Mouse (Mus musculus): ENCODE measurements around the gene Fbln2. TPM values are rescaled to one million over a fixed set of nuclear protein-coding genes. Genes with fewer than 3 reads are reported as not detected.
A peak's percentile ranks its signal among the peaks of the same experiment; 100 is the strongest.

The Fbln2 gene
- polyA plus RNA-seq, 1 experiment from 2014 or later = 28.7 TPM

DNA sequence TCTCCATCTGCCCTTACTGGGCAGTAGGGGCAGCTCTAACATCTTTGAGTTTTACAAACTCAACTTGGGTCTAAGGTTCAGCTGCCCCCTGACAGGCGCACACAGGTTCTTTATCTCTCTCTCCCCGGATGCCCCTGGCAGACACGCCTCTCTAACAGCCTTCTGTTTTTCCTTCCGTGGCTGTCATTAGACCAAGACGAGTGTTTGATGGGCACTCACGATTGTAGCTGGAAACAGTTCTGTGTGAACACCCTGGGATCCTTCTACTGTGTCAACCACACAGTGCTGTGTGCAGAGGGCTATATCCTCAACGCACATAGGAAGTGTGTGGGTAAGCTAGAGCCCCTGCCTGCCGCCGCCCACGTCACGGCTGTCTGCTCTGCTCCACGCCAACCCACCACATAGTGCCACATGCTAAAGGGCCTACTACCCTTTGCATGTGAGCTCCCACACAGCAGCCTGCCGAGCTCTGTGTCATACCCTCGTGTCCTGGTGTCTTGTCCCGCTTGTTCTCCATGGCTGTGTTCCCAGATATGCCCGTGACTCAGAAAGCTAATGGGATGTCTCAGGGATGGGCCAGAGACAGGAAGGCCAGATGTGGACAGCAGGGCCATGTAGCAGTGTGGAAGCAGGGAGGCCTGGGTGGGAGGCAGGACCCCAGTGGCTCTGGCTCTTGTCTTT is 47.3 kb downstream of the Fbln2 start:
- H3K4me3 ChIP-seq = no peak overlapping the region
- H3K27ac ChIP-seq (replicated peaks) = no peak overlapping the region
- H3K9ac ChIP-seq = no peak overlapping the region
- H3K4me2 ChIP-seq = no peak overlapping the region
- no peak for ATAC-seq (ENCODE audit: low FRiP score, low read depth)
- H3K4me1 ChIP-seq (replicated peaks) = peaks cover 6% of the 10 kb centered on the region
- H3K36me3 ChIP-seq = no peaks in the 10 kb centered on the region
- H3K9me3 ChIP-seq = no peaks in the 10 kb centered on the region
- no peaks in the 10 kb centered on the region for H3K27me3 ChIP-seq
- 79% methylated on average over 16 of the region's 16 CpGs for WGBS

GRCm38 (mm10) chr6:91260347-91260986 is 48.2 kb downstream of the Fbln2 start:
- no peak overlapping the region for H3K27ac ChIP-seq (replicated peaks)
- no peak for ATAC-seq (ENCODE audit: low FRiP score, low read depth)
- peaks cover 8% of the 10 kb centered on the region for H3K4me1 ChIP-seq (replicated peaks)
- no peak overlapping the region for H3K4me3 ChIP-seq
- 85% methylated on average over 8 of the region's 8 CpGs for WGBS
- H3K9ac ChIP-seq = no peak overlapping the region
- no peaks in the 10 kb centered on the region for H3K27me3 ChIP-seq
- H3K9me3 ChIP-seq = no peaks in the 10 kb centered on the region
- no peak overlapping the region for H3K4me2 ChIP-seq
- no peaks in the 10 kb centered on the region for H3K36me3 ChIP-seq

GRCm38 (mm10) chr6:91260987-91261367 is 48.7 kb downstream of the Fbln2 start:
- no peak for ATAC-seq (ENCODE audit: low FRiP score, low read depth)
- Histone ChIP-seq H3K9ac (no peak overlapping the region), H3K27ac (replicated peaks) (no peak overlapping the region)

DNA sequence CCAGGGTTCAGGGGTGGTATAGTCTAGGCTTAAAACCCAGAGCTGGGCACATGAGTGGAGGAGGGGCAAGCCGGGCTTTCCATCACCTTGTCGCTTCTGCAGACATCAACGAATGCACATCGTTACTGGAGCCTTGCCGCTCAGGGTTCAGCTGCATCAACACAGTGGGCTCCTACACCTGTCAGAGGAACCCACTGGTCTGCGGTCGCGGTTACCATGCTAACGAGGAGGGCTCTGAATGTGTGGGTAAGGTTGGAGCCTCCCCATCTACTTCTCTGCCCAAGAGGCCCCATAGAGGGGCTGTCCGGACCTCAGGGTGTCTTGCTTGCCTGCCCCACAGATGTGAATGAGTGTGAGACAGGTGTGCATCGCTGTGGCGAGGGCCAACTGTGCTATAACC is 53.4 kb downstream of the Fbln2 start:
- Histone ChIP-seq H3K9ac (no peak overlapping the region), H3K4me3 (no peak overlapping the region), H3K9me3 (no peaks in the 10 kb centered on the region), H3K4me2 (no peak overlapping the region), H3K27me3 (no peaks in the 10 kb centered on the region), H3K4me1 (replicated peaks) (peaks cover 15% of the 10 kb centered on the region), H3K27ac (replicated peaks) (no peak overlapping the region), H3K36me3 (no peaks in the 10 kb centered on the region)
- WGBS = 72% methylated on average over 12 of the region's 12 CpGs
- no peak for ATAC-seq (ENCODE audit: low FRiP score, low read depth)

More at GRCm38 (mm10) chr6:91260987-91261367, 48.7 kb downstream of the Fbln2 start:
- no peaks in the 10 kb centered on the region for H3K9me3 ChIP-seq
- WGBS = 34% methylated on average over 3 of the region's 3 CpGs
- no peaks in the 10 kb centered on the region for H3K27me3 ChIP-seq
- no peak overlapping the region for H3K4me3 ChIP-seq
- peaks cover 13% of the 10 kb centered on the region for H3K4me1 ChIP-seq (replicated peaks)
- H3K36me3 ChIP-seq = no peaks in the 10 kb centered on the region
- H3K4me2 ChIP-seq = no peak overlapping the region

- 69% methylated on average over 1 of the region's 1 CpGs for WGBS
- no peaks in the 10 kb centered on the region for H3K36me3 ChIP-seq
- no peaks in the 10 kb centered on the region for H3K27me3 ChIP-seq
- H3K9me3 ChIP-seq = no peaks in the 10 kb centered on the region
- no peak overlapping the region for H3K9ac ChIP-seq
- H3K4me2 ChIP-seq = no peak overlapping the region
- ATAC-seq (ENCODE audit: low FRiP score, low read depth) = peak; percentile 15; the same call in 1 of the 2 replicates
- peaks cover 8% of the 10 kb centered on the region; the same call in 1 of the 2 replicates for H3K4me1 ChIP-seq (replicated peaks)
- H3K27ac ChIP-seq (replicated peaks) = no peak overlapping the region
- H3K4me3 ChIP-seq = no peak overlapping the region
Measured at GRCm38 (mm10) chr6:91266647-91267046, 54.4 kb downstream of the Fbln2 start.

- Histone ChIP-seq H3K4me2 (no peak overlapping the region), H3K9me3 (no peaks in the 10 kb centered on the region), H3K27ac (replicated peaks) (no peak overlapping the region), H3K4me1 (replicated peaks) (peaks cover 8% of the 10 kb centered on the region; the same call in 1 of the 2 replicates), H3K27me3 (no peaks in the 10 kb centered on the region), H3K9ac (no peak overlapping the region), H3K4me3 (no peak overlapping the region), H3K36me3 (no peaks in the 10 kb centered on the region)
- ATAC-seq (ENCODE audit: low FRiP score, low read depth) = no peak
- 47% methylated on average over 9 of the region's 9 CpGs for WGBS
Measured at GRCm38 (mm10) chr6:91268318-91268717, 56.1 kb downstream of the Fbln2 start.

GRCm38 (mm10) chr6:91277549-91277948 is 65.3 kb downstream of the Fbln2 start:
- ATAC-seq (ENCODE audit: low FRiP score, low read depth) = peak; percentile 31; the same call in 1 of the 2 replicates
- WGBS = under 1% methylated on average over 7 of the region's 7 CpGs
- no peak overlapping the region for H3K27ac ChIP-seq (replicated peaks)
- no peak overlapping the region for H3K4me2 ChIP-seq
- peaks cover 2% of the 10 kb centered on the region; the same call in 1 of the 2 replicates for H3K4me1 ChIP-seq (replicated peaks)
- H3K4me3 ChIP-seq = no peak overlapping the region
- H3K9me3 ChIP-seq = no peaks in the 10 kb centered on the region
- no peaks in the 10 kb centered on the region for H3K36me3 ChIP-seq
- no peak overlapping the region for H3K9ac ChIP-seq
- H3K27me3 ChIP-seq = no peaks in the 10 kb centered on the region

- Histone ChIP-seq H3K4me3 (no peak overlapping the region), H3K4me1 (replicated peaks) (peaks cover 2% of the 10 kb centered on the region; the same call in 1 of the 2 replicates), H3K27me3 (no peaks in the 10 kb centered on the region), H3K4me2 (no peak overlapping the region), H3K27ac (replicated peaks) (no peak overlapping the region), H3K9me3 (no peaks in the 10 kb centered on the region), H3K9ac (no peak overlapping the region), H3K36me3 (no peaks in the 10 kb centered on the region)
- WGBS = 0% methylated on average over 1 of the region's 1 CpGs
- no peak for ATAC-seq (ENCODE audit: low FRiP score, low read depth)
Measured at GRCm38 (mm10) chr6:91278302-91278701, 66.0 kb downstream of the Fbln2 start.

DNA sequence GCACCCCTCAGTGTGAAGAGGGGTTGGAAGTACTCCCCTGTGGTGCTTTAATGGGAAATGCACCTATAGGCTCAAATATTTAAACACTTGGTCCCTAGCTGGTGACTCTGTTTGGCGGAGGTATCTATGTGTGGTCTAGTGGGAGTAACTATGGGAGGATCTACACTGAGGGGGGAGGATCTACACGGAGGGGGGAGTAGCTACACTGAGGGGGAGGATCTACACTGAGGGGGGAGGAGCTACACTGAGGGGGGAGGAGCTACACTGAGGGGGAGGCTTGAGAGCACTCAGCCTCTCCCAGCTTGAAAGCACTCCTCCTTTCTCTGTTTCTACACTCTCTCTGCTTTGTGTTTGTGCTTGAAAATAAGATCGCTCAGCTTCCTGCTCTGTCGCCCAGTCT is 67.2 kb downstream of the Fbln2 start:
- Histone ChIP-seq H3K27ac (replicated peaks) (no peak overlapping the region), H3K27me3 (no peaks in the 10 kb centered on the region), H3K9ac (no peak overlapping the region), H3K36me3 (no peaks in the 10 kb centered on the region), H3K4me2 (no peak overlapping the region), H3K9me3 (no peaks in the 10 kb centered on the region), H3K4me1 (replicated peaks) (peaks cover 8% of the 10 kb centered on the region), H3K4me3 (no peak overlapping the region)
- WGBS = 46% methylated on average over 4 of the region's 4 CpGs
- ATAC-seq (ENCODE audit: low FRiP score, low read depth) = no peak

DNA sequence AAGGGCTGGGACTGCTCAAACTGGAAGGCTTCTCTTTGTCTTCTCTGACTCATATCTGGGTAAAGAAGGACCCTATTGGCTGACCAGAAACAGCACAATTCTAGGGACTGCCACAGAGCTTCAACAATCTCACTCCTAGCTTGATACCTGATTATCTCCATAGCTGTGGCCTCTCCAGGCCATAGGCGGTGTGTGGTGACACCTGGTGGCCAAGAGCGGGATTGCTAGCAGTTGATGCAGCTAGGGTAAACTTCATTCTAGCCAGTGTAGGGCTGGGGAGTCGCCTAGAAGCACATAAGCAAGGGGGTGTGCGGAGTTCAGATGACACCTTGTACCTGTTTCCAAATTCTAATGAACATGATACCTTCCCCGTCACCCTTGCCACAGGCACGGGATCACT is 69.0 kb downstream of the Fbln2 start:
- peaks cover 25% of the 10 kb centered on the region for H3K4me1 ChIP-seq (replicated peaks)
- no peaks in the 10 kb centered on the region for H3K9me3 ChIP-seq
- H3K27ac ChIP-seq (replicated peaks) = no peak overlapping the region
- H3K36me3 ChIP-seq = no peaks in the 10 kb centered on the region
- no peak overlapping the region for H3K4me2 ChIP-seq
- peak; percentile 12; the same call in 1 of the 2 replicates for ATAC-seq (ENCODE audit: low FRiP score, low read depth)
- WGBS = 3% methylated on average over 6 of the region's 6 CpGs
- H3K4me3 ChIP-seq = no peak overlapping the region
- H3K9ac ChIP-seq = no peak overlapping the region
- H3K27me3 ChIP-seq = peaks cover 2% of the 10 kb centered on the region; the same call in 1 of the 2 replicates

DNA sequence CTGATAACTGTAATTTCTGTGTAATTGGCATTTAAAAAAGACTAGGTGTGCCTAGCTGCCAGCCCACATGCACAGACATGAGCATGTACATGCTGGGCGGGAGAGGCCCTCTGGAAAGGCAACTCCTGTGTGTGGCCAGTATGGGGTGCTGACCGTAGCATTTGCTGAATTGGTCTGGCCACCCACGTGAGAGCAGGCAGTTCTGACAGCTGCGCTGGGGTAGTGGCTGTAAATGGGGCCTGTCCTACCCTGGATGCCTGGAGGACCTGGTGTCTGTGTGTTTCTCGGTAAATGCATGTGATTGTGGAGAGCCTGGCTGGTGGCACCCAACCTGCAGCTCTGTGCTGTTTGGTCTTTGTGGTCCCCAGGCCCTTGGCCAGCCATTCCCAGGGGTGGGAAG is 69.5 kb downstream of the Fbln2 start:
- Histone ChIP-seq H3K9me3 (no peaks in the 10 kb centered on the region), H3K27me3 (peaks cover 5% of the 10 kb centered on the region; the same call in 1 of the 2 replicates), H3K4me1 (replicated peaks) (peaks cover 30% of the 10 kb centered on the region), H3K4me2 (no peak overlapping the region), H3K36me3 (no peaks in the 10 kb centered on the region), H3K9ac (no peak overlapping the region), H3K4me3 (no peak overlapping the region), H3K27ac (replicated peaks) (no peak overlapping the region)
- ATAC-seq (ENCODE audit: low FRiP score, low read depth) = no peak
- 41% methylated on average over 5 of the region's 5 CpGs for WGBS

- H3K4me1 ChIP-seq (replicated peaks) = peaks cover 31% of the 10 kb centered on the region
- H3K27ac ChIP-seq (replicated peaks) = no peak overlapping the region
- H3K27me3 ChIP-seq = peaks cover 5% of the 10 kb centered on the region; the same call in 1 of the 2 replicates
- no peak overlapping the region for H3K4me3 ChIP-seq
- no peaks in the 10 kb centered on the region for H3K9me3 ChIP-seq
- 77% methylated on average over 7 of the region's 7 CpGs for WGBS
- no peak for ATAC-seq (ENCODE audit: low FRiP score, low read depth)
- H3K36me3 ChIP-seq = no peaks in the 10 kb centered on the region
- no peak overlapping the region for H3K9ac ChIP-seq
- no peak overlapping the region for H3K4me2 ChIP-seq
Measured at GRCm38 (mm10) chr6:91283031-91283430, 70.8 kb downstream of the Fbln2 start.

Measured in hindbrain, embryonic 15.5 days (tissue).